Mouse (Mus musculus): ENCODE data around the gene Fmnl2.

DNA sequence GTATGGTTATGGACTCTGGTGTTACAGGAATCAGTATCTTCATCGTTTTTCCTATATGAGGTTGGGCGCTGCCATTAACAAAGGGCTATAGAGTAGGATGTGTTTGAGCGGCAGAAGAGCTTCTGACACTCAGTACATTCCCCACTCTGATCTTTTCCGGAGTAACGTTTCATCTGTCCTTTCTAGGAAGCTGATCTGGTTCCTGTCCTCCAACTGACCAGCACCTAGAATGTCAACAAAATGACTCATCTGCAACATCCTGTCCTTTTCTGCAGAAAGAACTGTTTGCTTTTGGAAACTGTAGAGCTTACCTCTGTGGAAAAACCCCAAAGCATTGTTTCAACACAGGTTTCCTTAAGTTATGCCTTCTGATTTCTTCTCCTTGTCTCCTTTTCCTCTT, 60.4 kb downstream of the Fmnl2 start:
- no peak for TF ChIP-seq CTCF (IDR thresholded peaks at IDR 0.05)
- no peak for TF ChIP-seq POLR2A (IDR thresholded peaks at IDR 0.05; ENCODE audit: insufficient read depth, low read depth, low read length)
- TF ChIP-seq EP300 (IDR thresholded peaks at IDR 0.05; ENCODE audit: insufficient read depth, low read depth, low read length): no peak

All from heart, adult 2 months (tissue).